Mouse (Mus musculus) intestine, postnatal 0 days (tissue): Measurements from ENCODE around the gene Gkn3. TPM values are rescaled to one million over a fixed set of nuclear protein-coding genes. Genes with fewer than 3 reads are reported as not detected.

ENCODE experiments used
- ATAC-seq: fragments of 200-750 bp; cut with Nextera tagmentation; 2 replicates; pipeline ENCODE4 v1.8.0; 2017; ENCODE audit warnings: mild to moderate bottlenecking, moderate TSS enrichment, moderate library complexity
- H3K27ac ChIP-seq: fragments of 300-500 bp; sonication (generic); 2 replicates; pipeline ENCODE4 v1.5.1; 2014; ENCODE audit warnings: mild to moderate bottlenecking, low read depth, low read length, moderate library complexity
- H3K27me3 ChIP-seq: fragments of 300-500 bp; sonication (generic); replicated peaks from 2 replicates; pipeline ENCODE4 v1.6.1; 2014; ENCODE audit warnings: low read length, mixed read lengths; ENCODE audit not compliant: control insufficient read depth, insufficient read depth
- H3K36me3 ChIP-seq: fragments of 300-500 bp; sonication (generic); 2 replicates; pipeline ENCODE4 v1.6.1; 2014; ENCODE audit warnings: mild to moderate bottlenecking, moderate library complexity; ENCODE audit not compliant: control insufficient read depth, insufficient read depth
- H3K4me1 ChIP-seq: fragments of 300-500 bp; sonication (generic); replicated peaks from 2 replicates; pipeline ENCODE4 v1.6.1; 2014; ENCODE audit warnings: antibody characterized with exemption, low read length, mixed read lengths; ENCODE audit not compliant: control insufficient read depth, insufficient read depth
- H3K4me2 ChIP-seq: fragments of 300-500 bp; sonication (generic); replicated peaks from 2 replicates; pipeline ENCODE4 v1.6.1; 2014; ENCODE audit warnings: low read depth, mild to moderate bottlenecking, moderate library complexity
- H3K4me3 ChIP-seq: fragments of 300-500 bp; sonication (generic); 2 replicates; pipeline ENCODE4 v1.5.1; 2014; ENCODE audit warnings: low read depth, low read length
- H3K9ac ChIP-seq: fragments of 300-500 bp; sonication (generic); 2 replicates; pipeline ENCODE4 v1.6.1; 2014; ENCODE audit warnings: mild to moderate bottlenecking, low read depth, low read length
- H3K9me3 ChIP-seq: fragments of 300-500 bp; sonication (generic); 2 replicates; pipeline ENCODE4 v1.6.1; 2016; ENCODE audit warnings: mixed run types; ENCODE audit not compliant: control insufficient read depth
- CTCF ChIP-seq: sonication (generic); IDR thresholded peaks from 2 replicates; pipeline ENCODE4 v1.5.1; 2016; ENCODE audit warnings: low read depth, mild to moderate bottlenecking, control low read depth, antibody characterized with exemption, moderate library complexity
- WGBS: fragments of 180-500 bp; shearing (Covaris S2); extraction: QIAGEN DNeasy Blood & Tissue Kit; methylation state at CpG from one replicate; pipeline ENCODE4 v1.1.7; 2014; 5-methylcytosine and 5-hydroxymethylcytosine counted together
- polyA plus RNA-seq: library from polyadenylated mRNA; unstranded; fragments of >200 nt; fragmentation: Nextera tagmentation; extraction: Ambion mirVana; gene quantifications from 2 replicates; pipeline ENCODE4 v1.2.1, GENCODE M21; 2015

The Gkn3 gene
- polyA plus RNA-seq = 36.9 and 64.4 TPM in 2 replicates

DNA sequence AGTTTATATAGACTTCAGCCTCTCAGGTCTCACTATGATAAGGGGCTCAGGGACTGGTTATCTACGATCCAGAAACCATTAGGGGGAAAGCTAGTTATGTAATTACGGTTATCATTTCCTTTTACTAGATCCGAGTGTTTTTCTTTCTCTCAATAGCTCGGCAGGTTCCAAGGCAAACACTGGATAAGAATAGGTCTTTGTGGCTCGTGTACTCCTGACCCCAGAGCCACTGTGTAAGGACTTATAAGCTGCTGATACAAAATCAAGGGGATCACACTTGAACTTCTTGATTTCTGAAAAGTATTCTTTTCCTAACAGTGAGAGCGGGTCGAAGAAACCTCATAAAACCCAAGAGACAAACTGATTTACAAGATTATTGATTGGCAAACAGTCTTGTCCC lies at the start of gene Gkn3:
Gkn3 (minus strand) TSS at position 59 of the 400 bp plus-strand sequence.
- peak; percentile 37; the same call in 1 of the 2 replicates for ATAC-seq
- no peaks in the 10 kb centered on the region; the same call in none of the 2 replicates for H3K4me1 ChIP-seq

DNA sequence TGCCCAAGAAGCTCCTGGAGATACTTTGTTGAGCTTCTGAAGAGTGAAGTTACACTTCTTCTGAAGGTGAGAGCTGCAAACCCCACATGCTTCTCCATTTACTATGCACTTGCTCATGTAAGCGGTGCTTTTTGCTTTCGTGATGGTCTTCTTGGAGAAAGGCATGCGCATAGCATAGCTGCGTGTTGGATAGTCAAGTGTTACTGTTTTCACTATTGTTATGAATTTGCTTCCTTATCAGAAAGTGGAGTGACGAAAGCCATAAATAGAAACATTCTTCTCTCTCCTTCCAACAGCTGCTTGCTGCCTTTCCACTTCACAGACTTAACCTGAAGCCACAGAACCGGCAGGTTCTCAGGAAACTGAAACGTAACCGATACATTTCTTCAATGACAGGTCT lies 48.0 kb upstream of the Gkn3 start:
- TF ChIP-seq CTCF = no peak
- Histone ChIP-seq H3K27me3 (no peaks in the 10 kb centered on the region), H3K27ac (no peak overlapping the region), H3K4me3 (no peak overlapping the region), H3K9ac (no peak overlapping the region), H3K9me3 (no peaks in the 10 kb centered on the region), H3K4me1 (no peaks in the 10 kb centered on the region), H3K4me2 (no peak overlapping the region), H3K36me3 (no peaks in the 10 kb centered on the region)
- no peak for ATAC-seq
- WGBS = 74% methylated on average over 8 of the region's 8 CpGs

More for the DNA sequence above, at the start of gene Gkn3:
- WGBS = 27% methylated on average over 7 of the region's 7 CpGs
- no peak for TF ChIP-seq CTCF
- Histone ChIP-seq H3K9ac (no peak within 1 kb of the TSS), H3K9me3 (no peaks in the 10 kb centered on the region), H3K27ac (no peak within 1 kb of the TSS), H3K36me3 (no peaks in the 10 kb centered on the region), H3K4me2 (no peak within 1 kb of the TSS), H3K27me3 (no peaks in the 10 kb centered on the region), H3K4me3 (no peak within 1 kb of the TSS)

DNA sequence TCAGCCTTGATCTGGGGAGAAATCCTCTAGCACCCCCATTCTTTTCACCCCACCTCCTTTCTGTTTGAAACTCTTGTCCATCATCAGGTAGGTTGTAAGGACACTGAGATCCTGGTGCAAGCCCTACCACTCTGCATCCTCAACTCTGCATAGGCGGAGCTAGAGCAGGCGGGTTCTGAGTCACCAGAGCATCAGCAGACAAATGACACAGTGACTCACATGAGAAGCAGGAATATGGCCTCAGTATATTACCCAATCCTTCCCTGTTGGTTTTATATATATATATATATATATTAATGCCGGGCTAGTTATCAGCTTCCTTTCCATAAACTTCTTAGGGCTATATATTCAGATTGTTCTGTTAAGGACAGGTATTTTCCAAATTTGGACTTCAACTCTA lies 47.1 kb upstream of the Gkn3 start:
- Histone ChIP-seq H3K27ac (no peak overlapping the region), H3K36me3 (no peaks in the 10 kb centered on the region), H3K4me1 (no peaks in the 10 kb centered on the region), H3K9ac (no peak overlapping the region), H3K4me2 (no peak overlapping the region), H3K27me3 (no peaks in the 10 kb centered on the region), H3K9me3 (no peaks in the 10 kb centered on the region), H3K4me3 (no peak overlapping the region)
- WGBS = 91% methylated on average over 3 of the region's 3 CpGs
- no peak for ATAC-seq
- no peak for TF ChIP-seq CTCF

DNA sequence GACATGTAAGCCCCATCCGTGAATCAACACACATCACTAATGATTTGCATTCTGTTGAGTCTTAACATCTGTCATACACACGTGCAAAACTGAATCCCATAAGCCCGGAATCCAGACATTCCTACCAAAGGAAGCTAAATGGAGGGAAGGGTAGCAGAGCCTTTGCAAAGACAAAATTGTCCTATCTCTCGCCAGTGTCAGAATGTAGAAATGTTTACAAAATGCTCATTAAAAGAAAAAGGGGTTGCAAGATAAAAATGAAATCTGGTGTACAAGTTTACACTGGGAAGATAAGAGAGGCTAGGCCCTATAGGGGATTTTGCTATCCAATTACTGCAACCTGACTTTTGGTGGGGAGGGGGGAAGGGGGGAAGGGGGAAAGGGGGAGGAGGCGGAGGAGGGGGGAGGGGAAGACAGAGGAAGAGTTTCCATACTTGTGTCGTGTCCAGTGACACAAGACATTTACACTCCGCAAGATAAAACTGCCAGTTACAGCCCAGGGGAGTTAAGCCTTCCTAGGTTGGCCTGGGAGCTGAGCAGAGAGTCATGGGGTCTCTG lies 39.8 kb upstream of the Gkn3 start, which contains the start of gene Bmp10:
Bmp10 (plus strand) TSS at position 508 of the 558 bp plus-strand sequence.
- H3K4me1 ChIP-seq = no peaks in the 10 kb centered on the region
- H3K27me3 ChIP-seq = no peaks in the 10 kb centered on the region
- no peaks in the 10 kb centered on the region for H3K36me3 ChIP-seq
- no peak within 1 kb of the TSS for H3K4me3 ChIP-seq
- no peak for ATAC-seq
- no peak within 1 kb of the TSS for H3K27ac ChIP-seq
- no peaks in the 10 kb centered on the region for H3K9me3 ChIP-seq
- WGBS = 53% methylated on average over 7 of the region's 7 CpGs
- TF ChIP-seq CTCF = no peak
- no peak within 1 kb of the TSS for H3K9ac ChIP-seq
- H3K4me2 ChIP-seq = no peak within 1 kb of the TSS

DNA sequence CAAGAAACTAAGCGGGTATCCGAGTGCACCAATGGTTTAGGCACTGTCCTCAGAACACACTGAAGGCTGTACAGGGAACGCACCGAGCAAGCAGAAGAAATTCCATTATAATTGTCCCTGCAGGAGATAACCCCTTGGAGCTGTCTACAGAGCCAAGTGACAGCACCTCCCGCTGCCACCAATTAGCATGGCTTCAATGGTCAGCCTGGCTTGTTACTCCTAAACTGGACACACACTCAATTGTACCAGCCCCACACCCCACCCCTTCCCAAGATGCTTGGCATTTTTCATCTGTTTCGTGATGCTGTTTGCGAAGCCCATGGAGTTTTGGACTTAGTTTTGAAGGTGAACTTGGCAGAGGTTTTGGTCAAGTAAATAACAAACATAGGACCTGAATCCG lies 38.9 kb upstream of the Gkn3 start:
- Histone ChIP-seq H3K9me3 (no peaks in the 10 kb centered on the region), H3K4me1 (no peaks in the 10 kb centered on the region), H3K27me3 (no peaks in the 10 kb centered on the region), H3K27ac (no peak overlapping the region), H3K36me3 (no peaks in the 10 kb centered on the region), H3K9ac (no peak overlapping the region), H3K4me2 (no peak overlapping the region), H3K4me3 (no peak overlapping the region)
- TF ChIP-seq CTCF = no peak
- WGBS = 82% methylated on average over 8 of the region's 8 CpGs
- no peak for ATAC-seq

DNA sequence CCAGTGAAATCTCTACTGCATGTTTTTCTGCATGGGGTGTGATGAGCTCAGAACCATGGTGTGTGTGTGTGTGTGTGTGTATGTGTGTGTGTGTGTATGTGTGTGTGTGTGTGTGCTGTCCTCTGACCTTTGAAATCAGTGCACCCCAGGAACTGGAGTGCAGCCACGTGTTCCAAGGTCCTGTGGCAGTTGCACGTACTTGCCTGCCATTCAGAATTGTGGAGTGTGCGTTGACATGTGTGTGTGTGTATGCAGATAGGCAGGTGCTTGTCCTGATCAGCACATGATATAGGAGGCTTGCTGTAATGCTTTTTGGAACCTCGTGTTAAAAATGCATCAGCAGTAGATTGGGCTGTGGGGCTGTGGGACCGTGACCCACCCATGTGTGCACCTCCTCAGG lies 38.2 kb upstream of the Gkn3 start:
- H3K36me3 ChIP-seq = no peaks in the 10 kb centered on the region
- H3K27ac ChIP-seq = no peak overlapping the region
- H3K4me3 ChIP-seq = no peak overlapping the region
- H3K27me3 ChIP-seq = no peaks in the 10 kb centered on the region
- no peak overlapping the region for H3K4me2 ChIP-seq
- H3K4me1 ChIP-seq = no peaks in the 10 kb centered on the region
- no peak for ATAC-seq
- WGBS = 74% methylated on average over 5 of the region's 5 CpGs
- no peak overlapping the region for H3K9ac ChIP-seq
- H3K9me3 ChIP-seq = no peaks in the 10 kb centered on the region
- no peak for TF ChIP-seq CTCF
